In the genomic region with DNA sequence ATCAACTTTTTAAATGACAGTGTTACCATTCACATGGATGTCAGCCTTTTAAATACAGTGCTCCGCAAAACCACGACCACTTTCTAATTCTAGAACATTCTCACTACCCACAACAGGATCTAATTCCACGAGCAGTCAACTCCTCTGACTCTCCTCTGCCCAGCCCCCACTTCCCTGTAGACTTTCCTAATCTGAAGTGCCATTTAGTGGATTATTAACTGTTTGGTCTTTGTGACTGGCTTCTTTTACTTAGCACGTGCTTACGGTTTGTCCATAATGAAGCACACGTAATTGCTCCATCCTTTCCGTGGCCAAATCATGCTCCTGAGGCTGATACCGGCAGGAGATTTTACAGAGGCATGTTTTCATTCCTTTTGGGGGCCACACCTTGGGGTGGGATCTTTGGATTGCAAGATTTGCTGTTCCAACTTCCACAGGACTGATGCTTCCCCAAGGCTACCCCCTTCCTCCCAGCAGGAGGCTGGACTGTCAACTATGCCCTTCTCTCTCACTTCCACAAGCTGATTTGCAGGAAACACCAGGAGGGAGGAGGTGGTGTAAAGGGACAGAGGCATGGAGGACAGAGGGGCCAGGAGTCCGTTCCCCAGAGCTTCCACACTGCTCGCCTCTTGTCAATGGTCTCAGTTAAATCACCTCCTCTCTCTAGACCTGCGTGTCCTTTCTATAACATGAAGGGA, we compare ENCODE assay signal across 14 mouse cellular contexts. TPM values are rescaled to one million over a fixed set of nuclear protein-coding genes. Genes with fewer than 3 reads are reported as not detected.
DNase-seq lines count a peak whose midpoint lies in the region; ATAC-seq lines count a peak whose summit lies in the region.
"Had no signal": no experiment of that assay in that cellular context is flagged by ENCODE, and none has a peak within 500 bp of the region (broad histone marks: within the 10 kb centered on the region; RNA-seq: fewer than 3 reads in every experiment).

No protein-coding gene starts in this region.

- H3K4me3 ChIP-seq in heart, embryonic 11.5 days (ENCODE audit: low read depth, low read length), result no peak overlapping the region
- no peak overlapping the region for H3K4me3 ChIP-seq in kidney, embryonic 16.5 days (ENCODE audit: low read length)
- no peak overlapping the region for H3K4me3 ChIP-seq in heart, embryonic 16.5 days (ENCODE audit: low read length)
- H3K4me3 ChIP-seq: embryonic facial prominence, embryonic 12.5 days; limb, embryonic 13.5 days; liver, embryonic 15.5 days had no signal

- no peaks in the 10 kb centered on the region for H3K27me3 ChIP-seq in heart, embryonic 11.5 days (ENCODE audit: control insufficient read depth, insufficient read depth, low read length)
- no peaks in the 10 kb centered on the region for H3K27me3 ChIP-seq in kidney, embryonic 16.5 days (ENCODE audit: insufficient read depth, low read length)
- no peaks in the 10 kb centered on the region for H3K27me3 ChIP-seq in heart, embryonic 16.5 days (ENCODE audit: control insufficient read depth, insufficient read depth, low read length)
- H3K27me3 ChIP-seq: embryonic facial prominence, embryonic 12.5 days; limb, embryonic 13.5 days; liver, embryonic 15.5 days had no signal

- H3K27ac ChIP-seq in heart, embryonic 11.5 days (ENCODE audit: low read depth, low read length), result peak overlapping the region; percentile 65; the same call in 1 of the 2 replicates
- peak overlapping the region; percentile 35 for H3K27ac ChIP-seq in kidney, embryonic 16.5 days (ENCODE audit: low read length)
- H3K27ac ChIP-seq in heart, embryonic 16.5 days (ENCODE audit: low read length), result peak overlapping the region; percentile 76
- H3K27ac ChIP-seq: embryonic facial prominence, embryonic 12.5 days; hindbrain, postnatal 0 days; limb, embryonic 13.5 days; liver, embryonic 15.5 days had no signal

- 67% methylated on average over 11 of the region's 11 CpGs for WGBS in heart, embryonic 11.5 days (ENCODE audit: insufficient replicate concordance)
- 81% methylated on average over 11 of the region's 11 CpGs for WGBS in kidney, embryonic 16.5 days
- 61% methylated on average over 11 of the region's 11 CpGs for WGBS in heart, embryonic 16.5 days

- no peak overlapping the region for H3K4me2 ChIP-seq in heart, embryonic 11.5 days
- H3K4me2 ChIP-seq in kidney, embryonic 16.5 days (replicated peaks; ENCODE audit: low read depth, low read length), result no peak overlapping the region
- H3K4me2 ChIP-seq in heart, embryonic 16.5 days (ENCODE audit: low read depth, low read length), result no peak overlapping the region
- H3K4me2 ChIP-seq: embryonic facial prominence, embryonic 12.5 days; limb, embryonic 13.5 days; liver, embryonic 15.5 days had no signal

- no peaks in the 10 kb centered on the region for H3K9me3 ChIP-seq in heart, embryonic 11.5 days (replicated peaks; ENCODE audit: control insufficient read depth, low read length)
- H3K9me3 ChIP-seq in kidney, embryonic 16.5 days (ENCODE audit: low read length), result no peaks in the 10 kb centered on the region
- peaks cover 3% of the 10 kb centered on the region; the same call in 1 of the 2 replicates for H3K9me3 ChIP-seq in heart, embryonic 16.5 days (replicated peaks; ENCODE audit: control insufficient read depth, low read length)
- H3K9me3 ChIP-seq: limb, embryonic 13.5 days; liver, embryonic 15.5 days had no signal

- peak; percentile 18; the same call in 1 of the 2 replicates for ATAC-seq in heart, embryonic 11.5 days (replicated peaks; ENCODE audit: insufficient number of reproducible peaks, low FRiP score, low TSS enrichment)
- no peak for ATAC-seq in kidney, embryonic 16.5 days (ENCODE audit: low FRiP score, low TSS enrichment)
- ATAC-seq in heart, embryonic 16.5 days (replicated peaks; ENCODE audit: extremely low read depth, insufficient read depth, low FRiP score), result no peak
- ATAC-seq: hindbrain, postnatal 0 days had no signal

- intact Hi-C loops in heart, postnatal 10 days (cut with DNase I), result no loop called here

- H3K36me3 ChIP-seq in heart, embryonic 11.5 days (ENCODE audit: control insufficient read depth, insufficient read depth, low read length), result no peaks in the 10 kb centered on the region
- peaks cover 7% of the 10 kb centered on the region; the same call in 1 of the 2 replicates for H3K36me3 ChIP-seq in kidney, embryonic 16.5 days (ENCODE audit: insufficient read depth, low read length)
- H3K36me3 ChIP-seq in heart, embryonic 16.5 days (ENCODE audit: control insufficient read depth, insufficient read depth), result peaks cover 8% of the 10 kb centered on the region; the same call in 1 of the 2 replicates
- H3K36me3 ChIP-seq: liver, embryonic 15.5 days had no signal

- H3K9ac ChIP-seq in heart, embryonic 11.5 days (ENCODE audit: low read depth, low read length), result no peak overlapping the region
- H3K9ac ChIP-seq in kidney, embryonic 16.5 days (replicated peaks; ENCODE audit: low read length), result no peak overlapping the region
- no peak overlapping the region for H3K9ac ChIP-seq in heart, embryonic 16.5 days (ENCODE audit: low read length)
- H3K9ac ChIP-seq: embryonic facial prominence, embryonic 12.5 days; limb, embryonic 13.5 days; liver, embryonic 15.5 days had no signal

- peaks cover 43% of the 10 kb centered on the region for H3K4me1 ChIP-seq in heart, embryonic 11.5 days (ENCODE audit: control insufficient read depth, insufficient read depth, low read length)
- H3K4me1 ChIP-seq in kidney, embryonic 16.5 days (ENCODE audit: insufficient read depth, low read length), result no peaks in the 10 kb centered on the region
- H3K4me1 ChIP-seq in heart, embryonic 16.5 days (ENCODE audit: control insufficient read depth, insufficient read depth, low read length), result peaks cover 43% of the 10 kb centered on the region
- H3K4me1 ChIP-seq: limb, embryonic 13.5 days had no signal

- no peak for DNase-seq in heart, postnatal 10 days
- no peak for DNase-seq in kidney, adult 8-10 months
- peak; percentile 20 for DNase-seq in 416B (ENCODE audit: low read depth)
- no peak for DNase-seq in thymus, postnatal 0 days (ENCODE audit: low spot score)
- DNase-seq in cerebellum, adult 9-10 months, result no peak
- DNase-seq: cerebellum, adult 18-20 months; thymus, adult 18-20 months had no signal

RNA-seq across cellular contexts. Expression of gene Lgmn, which starts 16.8 kb away (rescaled TPM):
- 108 and 128 TPM in 2 replicates for polyA plus RNA-seq in heart, embryonic 11.5 days (2014; fragmentation: Nextera tagmentation; extraction: Ambion mirVana)
- 10 to 100 TPM; 93.2 to 94.9 TPM for total RNA-seq in heart, postnatal 10 days (2021)
- polyA plus RNA-seq in kidney, embryonic 16.5 days (2015; fragmentation: Nextera tagmentation; extraction: Ambion mirVana), result 153 and 175 TPM in 2 replicates
- 105 and 107 TPM in 2 replicates for polyA plus RNA-seq in heart, embryonic 16.5 days (2015; fragmentation: Nextera tagmentation; extraction: Ambion mirVana)
- polyA plus RNA-seq in thymus, postnatal 0 days (2015; fragmentation: Nextera tagmentation; extraction: Ambion mirVana), result 75.0 and 77.3 TPM in 2 replicates

RNA-seq across cellular contexts. Expression of gene Golga5, which starts 46.2 kb away (rescaled TPM):
- 24.9 and 32.8 TPM in 2 replicates for polyA plus RNA-seq in heart, embryonic 11.5 days (2014; fragmentation: Nextera tagmentation; extraction: Ambion mirVana)
- total RNA-seq in heart, postnatal 10 days (2021), result 10 to 100 TPM; 24.5 to 25.9 TPM
- polyA plus RNA-seq in kidney, embryonic 16.5 days (2015; fragmentation: Nextera tagmentation; extraction: Ambion mirVana), result 35.6 and 37.8 TPM in 2 replicates
- 24.2 and 26.7 TPM in 2 replicates for polyA plus RNA-seq in heart, embryonic 16.5 days (2015; fragmentation: Nextera tagmentation; extraction: Ambion mirVana)
- polyA plus RNA-seq in thymus, postnatal 0 days (2015; fragmentation: Nextera tagmentation; extraction: Ambion mirVana), result 31.7 and 34.5 TPM in 2 replicates
